Mouse (Mus musculus) T-cell, adult 2 months (primary cell): Measurements from ENCODE around the gene Wnt3a.

Experiments
- DNase-seq: peaks from one replicate; pipeline ENCODE4 v3.0.0; 2022; ENCODE audit warnings: low spot score

Gene Wnt3a

GRCm38 (mm10) chr11:59262308-59262707 is 28.2 kb downstream of the Wnt3a start:
- no peak for DNase-seq

- no peak for DNase-seq
Observed at GRCm38 (mm10) chr11:59260706-59261493, 29.7 kb downstream of the Wnt3a start.

DNA sequence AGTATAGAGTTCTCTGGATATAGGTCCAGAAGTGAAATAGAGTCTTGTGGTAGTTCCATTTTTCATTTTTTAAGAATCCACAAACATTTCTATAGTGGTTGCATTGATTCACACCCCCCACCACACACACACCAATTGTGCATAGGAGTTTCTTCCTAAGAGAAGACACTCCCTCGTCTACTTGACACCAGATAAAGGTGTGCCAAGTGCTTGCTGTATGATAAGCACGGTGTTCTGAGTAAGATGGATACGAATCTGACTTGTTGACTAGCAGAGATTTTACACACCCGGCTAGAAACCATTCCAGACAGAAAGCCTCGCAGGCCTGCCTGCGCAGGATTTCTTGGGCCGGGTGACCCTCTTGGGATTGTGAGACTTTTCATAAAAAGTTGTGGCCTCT is 30.9 kb downstream of the Wnt3a start:
- no peak for DNase-seq

- no peak for DNase-seq
Observed at GRCm38 (mm10) chr11:59248101-59248500, 42.5 kb downstream of the Wnt3a start.

DNA sequence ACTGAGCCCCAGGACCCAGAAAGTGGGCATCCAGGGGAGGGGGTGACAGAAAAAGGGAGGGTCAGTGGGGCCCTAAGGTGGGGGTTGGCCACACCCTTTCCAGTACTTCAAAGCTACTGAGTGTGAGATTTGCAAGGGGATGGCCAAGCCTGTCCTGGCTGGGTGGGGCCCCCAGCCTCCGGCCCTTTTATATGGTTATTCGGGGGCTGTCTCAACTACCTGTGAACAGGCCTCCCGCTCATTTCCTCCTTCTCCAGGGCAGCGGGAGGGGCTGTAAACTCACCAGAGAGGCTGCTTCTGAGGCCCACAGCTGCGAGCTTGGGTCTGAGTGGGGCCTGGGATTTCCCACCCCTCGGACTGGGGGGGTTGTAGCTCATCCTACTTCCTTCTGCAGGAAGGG is 46.7 kb downstream of the Wnt3a start:
- no peak for DNase-seq

DNA sequence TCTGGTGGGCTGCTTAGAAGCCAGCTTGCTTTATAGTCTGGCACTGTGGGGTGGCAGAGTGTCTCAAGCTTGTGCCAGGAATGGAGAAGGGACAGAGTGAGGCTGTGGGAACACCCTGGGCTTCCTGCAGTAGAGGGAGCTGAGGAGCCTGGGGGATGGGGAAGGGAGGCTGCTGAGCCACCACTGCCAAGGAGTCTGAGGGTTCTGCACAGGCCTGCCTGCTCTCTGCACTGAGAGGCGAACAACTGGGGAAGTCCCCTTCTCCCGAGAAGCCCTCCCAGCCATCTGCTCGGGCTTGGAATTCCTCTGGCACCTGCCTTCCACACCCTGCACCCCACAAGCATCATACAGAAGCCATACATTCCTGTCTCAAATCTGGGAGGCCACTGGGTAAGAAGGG is 48.7 kb downstream of the Wnt3a start:
- DNase-seq, result no peak

- DNase-seq, result no peak
Observed at GRCm38 (mm10) chr11:59239796-59240195, 50.8 kb downstream of the Wnt3a start.

GRCm38 (mm10) chr11:59239428-59239785 is 51.1 kb downstream of the Wnt3a start:
- DNase-seq, result no peak

GRCm38 (mm10) chr11:59238525-59239427 is 51.8 kb downstream of the Wnt3a start:
- peak; percentile 12 for DNase-seq

DNA sequence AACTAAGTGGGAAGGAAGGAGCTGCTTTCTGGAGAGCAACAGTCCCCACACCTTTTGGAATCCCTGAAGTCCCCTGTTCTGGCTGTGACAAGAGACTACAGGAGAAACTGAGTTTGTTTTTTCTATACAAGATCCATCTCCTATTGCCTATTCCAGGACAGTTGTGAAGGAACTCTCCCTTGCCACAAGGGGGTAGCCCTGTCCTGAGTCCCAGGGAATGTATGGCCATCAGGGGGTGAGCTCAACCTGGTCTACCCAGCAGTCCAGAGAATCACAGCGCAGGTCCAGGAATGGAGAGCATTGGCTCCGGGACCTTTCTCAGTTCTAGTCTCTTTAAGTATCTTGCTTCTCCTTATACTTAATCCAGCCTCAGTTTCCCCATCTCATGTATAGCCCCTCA is 57.8 kb downstream of the Wnt3a start:
- DNase-seq, result no peak

- peak; percentile 46 for DNase-seq
Observed at GRCm38 (mm10) chr11:59230144-59230760, 60.3 kb downstream of the Wnt3a start.

- DNase-seq, result peak; percentile 96
Observed at GRCm38 (mm10) chr11:59228122-59228953, 62.2 kb downstream of the Wnt3a start, which contains the start of gene Arf1. Gene Arf1, minus strand, starts transcription at chr11:59228270.

- no peak for DNase-seq
Observed at GRCm38 (mm10) chr11:59227604-59228121, 62.9 kb downstream of the Wnt3a start.

DNA sequence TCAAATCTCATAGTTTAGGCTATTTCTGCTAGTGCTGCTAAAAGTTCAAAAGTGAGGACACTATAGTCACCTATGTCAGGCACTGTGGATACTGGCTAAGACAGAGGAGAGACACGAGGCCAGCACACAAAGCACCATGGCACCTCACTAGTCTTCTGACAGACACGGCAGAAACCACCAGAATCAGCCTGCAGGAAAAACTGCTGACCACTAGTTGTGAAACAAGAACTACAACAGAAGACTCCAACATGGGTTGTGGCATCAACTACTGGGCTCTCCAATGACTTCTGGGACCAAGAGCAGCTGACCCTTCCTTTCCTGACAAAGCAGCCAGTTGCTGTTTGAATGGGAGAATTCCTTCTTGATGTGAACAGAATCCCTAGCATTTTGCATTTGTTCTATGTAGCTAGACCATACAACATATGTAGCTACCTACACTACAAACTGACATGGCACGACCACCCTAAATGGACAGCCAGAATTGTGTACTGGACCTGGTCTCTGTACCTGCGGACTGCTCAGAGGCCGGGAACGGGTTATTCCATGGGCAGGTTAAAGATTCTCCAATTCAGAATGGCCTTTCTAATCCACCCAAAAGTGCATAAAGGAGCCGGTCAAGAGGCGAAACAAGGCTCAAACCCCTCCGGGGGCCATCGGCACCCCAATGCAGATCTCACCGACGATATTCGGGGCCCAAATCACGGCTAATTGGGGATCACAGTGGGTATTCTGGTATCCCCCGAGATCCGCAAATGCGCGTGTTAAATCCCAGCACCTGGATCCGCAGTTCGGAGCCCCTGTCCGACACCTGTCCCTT is 63.6 kb downstream of the Wnt3a start:
- DNase-seq, result no peak

DNA sequence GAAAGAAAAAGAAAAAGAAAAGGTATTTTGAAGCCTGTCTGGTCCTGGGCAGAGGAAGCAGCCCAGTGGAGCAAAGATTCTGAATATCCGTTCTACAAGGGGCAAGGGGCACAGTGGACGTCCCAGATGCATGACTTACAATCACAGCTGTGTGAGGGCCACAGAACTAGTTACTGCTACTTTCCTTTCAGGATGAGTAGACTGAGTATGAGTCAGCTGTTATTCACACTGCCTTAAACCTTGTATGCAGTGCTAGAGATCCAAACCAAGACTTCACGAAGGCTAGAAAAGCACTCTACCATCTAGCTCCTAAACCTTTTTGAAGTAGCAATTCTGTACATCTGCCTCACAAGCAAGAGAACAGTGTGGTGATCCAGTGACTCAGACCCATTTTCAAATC is 64.3 kb downstream of the Wnt3a start:
- DNase-seq, result no peak

- DNase-seq, result no peak
Observed at GRCm38 (mm10) chr11:59225167-59225566, 65.4 kb downstream of the Wnt3a start.

DNA sequence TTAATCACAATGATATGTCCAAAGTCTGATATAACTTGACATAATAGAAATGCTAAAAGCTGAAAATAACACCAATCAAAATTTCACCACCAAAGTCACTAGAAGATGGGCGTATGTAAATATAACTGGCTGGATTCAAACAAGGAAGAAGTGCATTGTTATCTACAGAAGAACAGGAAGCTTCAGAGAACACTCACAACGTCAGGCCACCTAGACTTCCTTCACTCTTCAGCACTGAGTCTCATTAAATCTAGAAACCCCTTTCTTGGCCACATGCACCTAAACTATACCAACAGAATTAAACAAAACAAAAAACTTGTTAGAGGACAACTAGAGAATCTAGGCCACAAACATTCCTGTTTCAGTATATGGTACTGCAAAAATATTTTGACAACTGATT is 66.1 kb downstream of the Wnt3a start:
- DNase-seq, result peak; percentile 23

DNA sequence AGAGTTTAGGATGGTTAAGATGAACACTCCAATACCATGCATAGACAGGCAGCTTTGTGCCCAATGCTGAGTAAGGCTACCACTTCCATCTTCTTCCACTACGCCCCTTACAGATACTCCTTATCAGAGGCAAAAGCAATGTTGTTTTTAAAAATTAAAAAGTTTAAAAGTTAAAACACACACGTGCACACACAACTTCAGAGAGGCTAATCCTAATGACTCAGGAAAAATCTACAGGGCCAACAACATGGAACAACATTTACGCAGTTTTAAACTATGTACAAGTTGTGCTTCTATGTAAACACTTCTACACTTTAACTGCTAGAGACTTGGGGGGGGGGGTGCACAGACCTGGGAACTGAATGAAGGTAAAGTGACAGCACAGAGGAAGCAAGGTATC is 66.5 kb downstream of the Wnt3a start:
- DNase-seq, result no peak

DNA sequence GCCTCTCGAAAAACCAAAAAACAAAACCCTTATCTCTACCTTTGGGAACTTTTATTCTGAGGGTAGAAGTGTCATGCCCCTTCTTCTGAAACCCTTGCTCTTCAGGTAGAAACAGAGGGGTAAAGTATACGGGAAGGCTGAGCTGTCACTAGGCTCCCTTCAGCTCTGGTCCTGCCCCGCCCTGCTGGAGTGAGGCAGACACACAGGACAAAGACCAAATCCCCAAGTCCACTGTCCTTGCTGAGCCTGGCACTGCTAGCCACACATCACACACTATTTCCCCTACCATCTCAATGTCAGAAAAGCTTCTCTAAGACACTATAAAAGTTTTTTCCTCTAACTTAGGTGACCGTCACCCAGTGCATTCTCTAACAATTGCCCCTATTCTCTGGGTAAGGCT is 68.2 kb downstream of the Wnt3a start:
- no peak for DNase-seq

GRCm38 (mm10) chr11:59221604-59222003 is 68.9 kb downstream of the Wnt3a start:
- no peak for DNase-seq

- peak; percentile 48 for DNase-seq
Observed at GRCm38 (mm10) chr11:59219064-59219463, 71.5 kb downstream of the Wnt3a start.
